Mouse (Mus musculus) CH12.LX (cell line): ENCODE data around the gene Pgc. TPM values are rescaled to one million over a fixed set of nuclear protein-coding genes. Genes with fewer than 3 reads are reported as not detected.

ENCODE experiments used
- DNase-seq: peaks from one replicate; pipeline ENCODE4 v3.0.0-alpha.2; 2013; ENCODE audit errors: extremely low read depth
- H3K27ac ChIP-seq: 2 replicates; pipeline ENCODE4 v1.5.1; 2012; ENCODE audit warnings: low read depth, mild to moderate bottlenecking, control low read depth, moderate library complexity; ENCODE audit not compliant: insufficient read depth
- H3K27me3 ChIP-seq: replicated peaks from 2 replicates; pipeline ENCODE3; 2012; ENCODE audit warnings: inconsistent platforms
- H3K36me3 ChIP-seq, 2 experiments: replicated peaks in 1 of 2; 2 replicates each; pipeline versions ENCODE3 to v1.6.1; 2012; ENCODE audit warnings: inconsistent platforms in 1 of 2, low read length in 1 of 2, mild to moderate bottlenecking in 1 of 2, mixed read lengths in 1 of 2, moderate library complexity in 1 of 2; ENCODE audit not compliant: control insufficient read depth in 1 of 2, insufficient read depth in 1 of 2
- H3K4me1 ChIP-seq, 2 experiments: 2 replicates each; pipeline ENCODE4 v1.6.1; 2012; ENCODE audit warnings: inconsistent platforms in 1 of 2, moderate library complexity in 1 of 2; ENCODE audit not compliant: insufficient read depth in 2 of 2, control insufficient read depth in 1 of 2
- H3K4me2 ChIP-seq: 2 replicates; pipeline ENCODE4 v1.6.1; 2012; ENCODE audit warnings: low read depth, mild to moderate bottlenecking, control low read depth; ENCODE audit not compliant: poor library complexity, insufficient read depth, severe bottlenecking
- H3K4me3 ChIP-seq, 3 experiments: fragments of 150-350 bp in 1 of 3; sonication (generic) in 1 of 3; replicated peaks in 1 of 3; 2 replicates each; pipeline versions ENCODE3 to v1.5.1; 2011 to 2012; ENCODE audit warnings: low read depth in 2 of 3, low read length in 2 of 3, mild to moderate bottlenecking in 2 of 3, moderate library complexity in 2 of 3, control low read depth in 1 of 3, improper control_type of control experiment in 1 of 3, inconsistent platforms in 1 of 3, mixed read lengths in 1 of 3; ENCODE audit not compliant: poor library complexity in 1 of 3
- H3K79me2 ChIP-seq: replicated peaks from 2 replicates; pipeline ENCODE4 v1.6.1; 2012; ENCODE audit warnings: mild to moderate bottlenecking, moderate library complexity; ENCODE audit not compliant: control insufficient read depth, poor library complexity, insufficient read depth, severe bottlenecking; ENCODE audit errors: extremely low read depth
- H3K9ac ChIP-seq: 2 replicates; pipeline ENCODE4 v1.6.1; 2012; ENCODE audit warnings: low read depth, mild to moderate bottlenecking, control low read depth, moderate library complexity; ENCODE audit not compliant: insufficient read depth
- H3K9me3 ChIP-seq: replicated peaks from 2 replicates; pipeline ENCODE3; 2012; ENCODE audit warnings: low read length, inconsistent platforms, mixed read lengths
- CTCF ChIP-seq, 2 experiments: IDR thresholded peaks in 1 of 2; conservative IDR thresholded peaks in 1 of 2; 2 replicates each; pipeline ENCODE4 v1.5.1; 2011 to 2012; ENCODE audit warnings: low read depth in 2 of 2, low read length in 2 of 2, improper control_type of control experiment in 1 of 2, inconsistent platforms in 1 of 2, mild to moderate bottlenecking in 1 of 2, moderate library complexity in 1 of 2
- EP300 ChIP-seq: IDR thresholded peaks from 2 replicates; pipeline ENCODE4 v1.6.1; 2011; ENCODE audit warnings: low read length, improper control_type of control experiment
- MXI1 ChIP-seq: IDR thresholded peaks from 2 replicates; pipeline ENCODE4 v1.6.1; 2011; ENCODE audit warnings: mild to moderate bottlenecking, low read depth, low read length, improper control_type of control experiment
- RAD21 ChIP-seq: IDR thresholded peaks from 2 replicates; pipeline ENCODE4 v1.6.1; 2011; ENCODE audit warnings: low read depth, mild to moderate bottlenecking, low read length, improper control_type of control experiment, moderate library complexity
- SMC3 ChIP-seq: IDR thresholded peaks from 2 replicates; pipeline ENCODE4 v1.6.1; 2011; ENCODE audit warnings: low read depth, low read length, improper control_type of control experiment
- TBP ChIP-seq: conservative IDR thresholded peaks from 2 replicates; pipeline ENCODE4 v1.6.1; 2011; ENCODE audit warnings: low read depth, low read length, improper control_type of control experiment
- USF1 ChIP-seq: IDR thresholded peaks from 2 replicates; pipeline ENCODE4 v1.6.1; 2014; ENCODE audit warnings: low read depth, mild to moderate bottlenecking, inconsistent platforms, low read length, improper control_type of control experiment
- ZMIZ1 ChIP-seq: IDR thresholded peaks from 2 replicates; pipeline ENCODE4 v1.6.1; 2012; ENCODE audit warnings: low read depth, mild to moderate bottlenecking, inconsistent platforms, low read length, improper control_type of control experiment
- ZNF384 ChIP-seq: IDR thresholded peaks from 2 replicates; pipeline ENCODE4 v1.6.1; 2012; ENCODE audit warnings: low read depth, low read length, improper control_type of control experiment, inconsistent platforms
- dilution Hi-C: fragments of 300-500 bp; cut with MboI; formaldehyde crosslinking; loops from 2 replicates; pipeline ENCODE4 v1.14.3; 2020; ENCODE audit warnings: low sequenced_read_pairs; ENCODE audit not compliant: extremely low pct_unique_long_range_greater_than_20kb, extremely low pct_ligation_motif_present
- in situ Hi-C: fragments of 300-500 bp; cut with MboI; formaldehyde crosslinking; loops from 3 replicates; pipeline ENCODE4 v1.14.3; 2019; ENCODE audit warnings: low sequenced_read_pairs, low pct_ligation_motif_present, low pct_unique_long_range_greater_than_20kb, mixed read lengths
- polyA plus RNA-seq: library from polyadenylated mRNA; unstranded; fragments of >175 nt; gene quantifications from 2 replicates; pipeline ENCODE4 v1.2.1, GENCODE M21; 2012; ENCODE audit warnings: low read depth; ENCODE audit not compliant: insufficient read length
- total RNA-seq, 2 experiments: library from RNA; depleted of rRNA; stranded (reverse); fragments of 300-350 nt in 1 of 2; fragments of >200 nt in 1 of 2; gene quantifications; 2 replicates each; pipeline ENCODE4 v1.2.3; 2012 to 2014

Pgc gene
- total and polyA plus RNA-seq, 3 experiments, result not detected

DNA sequence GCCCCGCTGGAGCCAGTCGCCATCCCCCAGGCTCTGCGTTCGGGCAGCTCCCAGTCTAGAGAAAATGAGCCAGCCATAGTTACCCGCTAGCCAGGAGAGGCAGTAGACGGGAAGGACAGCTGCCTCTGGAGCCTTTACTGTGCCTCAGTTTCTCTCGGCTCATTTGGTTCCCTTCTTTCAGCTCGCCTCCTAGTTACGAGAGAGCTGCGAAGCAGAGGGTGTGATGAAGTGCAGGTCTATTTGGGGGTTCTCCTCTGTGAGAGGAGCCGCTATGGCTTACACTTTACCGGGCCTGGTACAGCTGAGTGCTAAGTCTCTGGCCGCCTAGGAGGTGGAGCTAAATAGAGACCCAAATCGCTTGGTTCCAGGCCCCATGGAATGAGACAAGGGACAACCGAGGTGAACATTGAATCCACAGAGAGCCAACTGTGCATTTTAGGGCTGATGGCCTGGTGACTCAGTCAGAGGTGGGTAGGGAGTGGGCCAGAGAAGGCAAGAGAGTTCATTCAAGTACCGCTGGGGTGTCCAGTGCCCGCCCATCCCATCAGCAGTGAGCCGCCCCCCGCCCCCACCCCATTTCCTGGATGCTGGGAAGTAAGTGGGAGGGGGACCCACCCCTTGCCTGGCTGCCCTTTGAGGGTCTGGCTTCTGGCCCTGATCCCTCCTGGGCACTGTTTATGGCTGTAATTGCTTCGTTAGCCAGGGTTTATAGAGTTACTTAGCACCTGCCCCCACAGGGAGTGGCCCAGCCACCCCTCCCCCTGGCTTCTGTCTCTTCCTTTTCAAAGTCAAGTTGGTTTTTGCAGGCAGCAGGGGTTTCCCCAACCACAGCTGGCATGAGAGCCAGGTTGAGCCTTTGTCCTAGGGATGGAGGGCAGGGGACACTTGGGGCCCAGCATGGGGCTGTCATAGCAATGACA, 12.5 kb downstream of the Pgc start (continued):
- TF ChIP-seq USF1, result no peak

DNA sequence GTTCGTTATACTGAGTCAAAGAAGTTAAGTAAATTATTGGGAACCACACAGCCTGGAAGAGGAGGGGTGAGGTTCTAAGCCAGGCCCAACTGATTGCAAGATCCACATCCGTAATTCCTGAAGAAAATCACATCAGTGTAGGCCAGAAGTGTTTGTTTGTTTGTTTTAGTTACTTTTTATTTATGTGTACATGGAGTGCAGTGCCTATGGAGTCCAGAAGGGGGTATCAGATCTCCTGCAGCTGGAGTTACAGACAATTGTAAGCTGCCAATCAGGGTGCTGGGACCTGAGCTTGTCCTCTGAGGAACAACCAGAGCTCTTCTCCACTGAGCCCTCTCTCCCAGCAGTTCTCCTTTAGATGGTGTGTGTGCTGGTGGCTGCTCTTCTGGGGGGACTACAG, 13.5 kb downstream of the Pgc start:
- DNase-seq, result no peak
- H3K4me1 ChIP-seq, result peaks cover 12 to 37% of the 10 kb centered on the region in 2 experiments
- H3K9me3 ChIP-seq, result peaks cover 19% of the 10 kb centered on the region
- peak overlapping the region; percentile 99; the same call in 1 of the 2 replicates for H3K27ac ChIP-seq
- TF ChIP-seq EP300 (no peak), RAD21 (peak; percentile 38), ZNF384 (no peak), MXI1 (no peak), SMC3 (peak; percentile 23; the same call in 1 of the 2 replicates), CTCF (conservative IDR thresholded peaks at IDR 0.05 in 1 of 2, IDR thresholded peaks at IDR 0.05 in 1 of 2; ENCODE audit: low read depth in 2 of 2, low read length in 2 of 2) (peak; percentile 36 to 45; a peak in 3 of 4 replicates), ZMIZ1 (no peak), TBP (no peak)
- TF ChIP-seq, all 38 proteins: peak for 3
- Histone ChIP-seq H3K27me3 (no peaks in the 10 kb centered on the region), H3K4me2 (peak overlapping the region; percentile 78; the same call in 1 of the 2 replicates), H3K36me3 (peaks cover 5 to 32% of the 10 kb centered on the region in 2 experiments), H3K4me3 (no peak overlapping the region), H3K9ac (no peak overlapping the region), H3K79me2 (peaks cover 29% of the 10 kb centered on the region)
- in situ Hi-C loops (no loop called here), dilution Hi-C loops (no loop called here)

DNA sequence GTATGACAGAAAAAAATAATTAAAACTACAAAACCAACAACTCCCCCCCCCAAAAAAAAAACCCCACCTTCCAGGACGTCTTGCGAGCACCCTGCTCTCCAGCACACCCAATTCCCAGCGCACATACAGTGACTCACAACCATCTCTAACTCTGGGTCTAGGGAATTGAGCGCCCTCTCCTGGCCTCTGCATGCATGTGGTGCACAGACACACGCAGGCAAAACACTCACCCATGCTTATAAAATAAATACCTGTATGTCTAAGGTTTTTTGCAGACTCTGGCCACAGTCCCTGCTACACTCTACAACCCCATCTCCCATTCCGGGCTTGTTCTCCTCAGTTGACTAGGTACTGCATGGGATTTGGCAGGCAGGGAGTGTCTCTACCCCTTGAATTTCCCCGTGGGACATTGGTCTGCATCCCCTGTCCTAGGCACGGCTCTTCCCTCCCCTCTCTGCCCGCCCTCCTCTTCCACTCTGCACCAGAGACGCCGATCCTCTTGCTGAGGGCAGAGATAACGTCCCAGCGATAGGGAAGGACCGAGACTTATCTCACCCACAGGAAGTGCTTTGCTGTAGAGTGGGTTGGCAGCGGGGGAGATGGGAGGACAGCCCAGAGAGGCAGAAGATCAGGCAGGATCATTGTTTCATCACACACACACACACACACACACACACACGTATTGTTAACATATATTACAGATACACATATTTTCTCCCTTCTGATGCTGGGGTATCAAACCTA, 16.5 kb downstream of the Pgc start:
- Histone ChIP-seq H3K79me2 (peaks cover 34% of the 10 kb centered on the region), H3K4me1 (peaks cover 15 to 49% of the 10 kb centered on the region in 2 experiments), H3K36me3 (peaks cover 5 to 48% of the 10 kb centered on the region in 2 experiments), H3K27me3 (no peaks in the 10 kb centered on the region), H3K9ac (no peak overlapping the region), H3K9me3 (peaks cover 19% of the 10 kb centered on the region), H3K27ac (no peak overlapping the region), H3K4me3 (no peak overlapping the region), H3K4me2 (no peak overlapping the region)
- in situ Hi-C loops (no loop called here), dilution Hi-C loops (no loop called here)
- DNase-seq, result no peak
- TF ChIP-seq CTCF (conservative IDR thresholded peaks at IDR 0.05 in 1 of 2, IDR thresholded peaks at IDR 0.05 in 1 of 2; ENCODE audit: low read depth in 2 of 2, low read length in 2 of 2), result peak; percentile 22 to 33; a peak in 3 of 4 replicates
- TF ChIP-seq SMC3, result no peak
